Mouse (Mus musculus) heart, adult 11 months (tissue): Measurements from ENCODE around the gene Gbf1.
A peak's percentile ranks its signal among the peaks of the same experiment; 100 is the strongest.
"Not testable (repeated sequence)": the region's sequence is repeated elsewhere in the genome, so short reads cannot be mapped to it uniquely, and the experiment has no call there.

Experiments
- DNase-seq: peaks from one replicate; pipeline ENCODE4 v3.0.0; 2022

Gbf1 gene

GRCm38 (mm10) chr19:46152127-46152803 lies at the start of gene Gbf1:
Gene Gbf1, plus strand, starts transcription at chr19:46152509.
- peak; percentile 100 for DNase-seq

- peak; percentile 56 for DNase-seq
Observed at GRCm38 (mm10) chr19:46103437-46104186, 48.7 kb upstream of the Gbf1 start.

GRCm38 (mm10) chr19:46104187-46104557 lies 48.1 kb upstream of the Gbf1 start:
- DNase-seq: peak; percentile 21

- DNase-seq: peak; percentile 18
Observed at GRCm38 (mm10) chr19:46110214-46110613, 42.1 kb upstream of the Gbf1 start.

- peak; percentile 60 for DNase-seq
Observed at GRCm38 (mm10) chr19:46110781-46111180, 41.5 kb upstream of the Gbf1 start.

GRCm38 (mm10) chr19:46114617-46115016 lies 37.7 kb upstream of the Gbf1 start:
- peak; percentile 45 for DNase-seq

- no peak for DNase-seq
Observed at GRCm38 (mm10) chr19:46119458-46119857, 32.9 kb upstream of the Gbf1 start.

GRCm38 (mm10) chr19:46120872-46121271 lies 31.4 kb upstream of the Gbf1 start:
- peak; percentile 76 for DNase-seq

GRCm38 (mm10) chr19:46123876-46124275 lies 28.4 kb upstream of the Gbf1 start:
- no peak for DNase-seq

- no peak for DNase-seq
Observed at GRCm38 (mm10) chr19:46124651-46125050, 27.7 kb upstream of the Gbf1 start.

GRCm38 (mm10) chr19:46126301-46126700 lies 26.0 kb upstream of the Gbf1 start:
- no peak for DNase-seq

- not testable (repeated sequence) for DNase-seq
Observed at GRCm38 (mm10) chr19:46129737-46130136, 22.6 kb upstream of the Gbf1 start.

GRCm38 (mm10) chr19:46131283-46131682 lies 21.0 kb upstream of the Gbf1 start:
- peak; percentile 65 for DNase-seq

GRCm38 (mm10) chr19:46131694-46132525 lies 20.4 kb upstream of the Gbf1 start, which contains the start of gene Elovl3:
Gene Elovl3, plus strand, starts transcription at chr19:46131897.
- DNase-seq: peak; percentile 96

GRCm38 (mm10) chr19:46132577-46132976 lies 19.7 kb upstream of the Gbf1 start:
- DNase-seq: peak; percentile 72

- peak; percentile 97 for DNase-seq
Observed at GRCm38 (mm10) chr19:46135297-46135696, 17.0 kb upstream of the Gbf1 start.

- DNase-seq: peak; percentile 94
Observed at GRCm38 (mm10) chr19:46135789-46136638, 16.3 kb upstream of the Gbf1 start.

- peak; percentile 96 for DNase-seq
Observed at GRCm38 (mm10) chr19:46136639-46137580, 15.4 kb upstream of the Gbf1 start.

- DNase-seq: no peak
Observed at GRCm38 (mm10) chr19:46140324-46140723, 12.0 kb upstream of the Gbf1 start.

GRCm38 (mm10) chr19:46141091-46141490 lies 11.2 kb upstream of the Gbf1 start:
- DNase-seq: peak; percentile 71
